Mouse (Mus musculus) megakaryocyte, embryonic 14.5 days (primary cell): ENCODE measurements around the gene Scn7a. TPM values are rescaled to one million over a fixed set of nuclear protein-coding genes. Genes with fewer than 3 reads are reported as not detected.

Experiments used
- H3K27me3 ChIP-seq: replicated peaks from 2 replicates; pipeline ENCODE3; 2012; ENCODE audit warnings: inconsistent platforms
- H3K36me3 ChIP-seq: replicated peaks from 2 replicates; pipeline ENCODE3; 2012; ENCODE audit warnings: low read length, inconsistent platforms, mixed read lengths
- H3K4me1 ChIP-seq: 2 replicates; pipeline ENCODE4 v1.6.1; 2012; ENCODE audit warnings: inconsistent platforms
- H3K4me3 ChIP-seq: replicated peaks from 2 replicates; pipeline ENCODE3; 2012; ENCODE audit warnings: moderate library complexity, mild to moderate bottlenecking, inconsistent platforms
- H3K9me3 ChIP-seq: 2 replicates; pipeline ENCODE4 v1.6.1; 2012; ENCODE audit warnings: inconsistent platforms
- FLI1 ChIP-seq: IDR thresholded peaks from 2 replicates; pipeline ENCODE4 v1.6.1; 2012; ENCODE audit warnings: low read length, inconsistent platforms, mixed read lengths
- GATA1 ChIP-seq: IDR thresholded peaks from 3 replicates; pipeline ENCODE4 v1.6.1; 2012; ENCODE audit warnings: mixed read lengths, low read length, inconsistent platforms, borderline replicate concordance
- polyA plus RNA-seq: library from polyadenylated mRNA; stranded (reverse); fragments of >175 nt; gene quantifications from 2 replicates; pipeline ENCODE4 v1.2.3, GENCODE M21; 2012; ENCODE audit warnings: low replicate concordance; ENCODE audit not compliant: insufficient read depth

The Scn7a gene
- polyA plus RNA-seq = not detected in 2 replicates

GRCm38 (mm10) chr2:66784765-66785164 lies at the start of gene Scn7a:
Gene Scn7a (minus strand): TSS chr2:66784914.
- Histone ChIP-seq H3K27me3 (no peaks in the 10 kb centered on the region), H3K4me1 (no peaks in the 10 kb centered on the region), H3K4me3 (no peak within 1 kb of the TSS), H3K9me3 (0 out of 2 replicates have a peak, but pooled peaks cover 3% of the 10 kb centered on the region), H3K36me3 (no peaks in the 10 kb centered on the region)
- no peak for TF ChIP-seq FLI1
- TF ChIP-seq GATA1 = no peak

DNA sequence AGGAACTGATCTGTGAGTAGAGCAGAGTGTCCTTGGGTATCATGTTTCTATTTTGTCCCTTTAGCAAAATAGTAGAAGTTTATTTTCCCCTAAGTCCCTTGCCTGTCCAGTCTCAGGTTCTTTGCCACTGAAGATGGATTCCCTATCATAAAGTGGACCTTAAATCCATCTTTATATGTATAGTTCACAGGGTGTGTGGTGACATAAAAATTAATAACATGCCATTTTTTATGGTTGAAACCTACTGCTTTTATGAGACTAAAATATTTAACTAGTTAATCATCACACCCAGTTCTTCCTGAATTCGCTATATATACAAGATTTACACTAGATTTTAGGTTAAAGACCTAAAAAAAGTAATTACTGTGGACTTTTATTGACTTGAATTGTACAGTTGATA lies 43.0 kb upstream of the Scn7a start:
- H3K27me3 ChIP-seq = no peaks in the 10 kb centered on the region
- no peaks in the 10 kb centered on the region for H3K9me3 ChIP-seq
- H3K36me3 ChIP-seq = no peaks in the 10 kb centered on the region
- H3K4me3 ChIP-seq = no peak overlapping the region
- TF ChIP-seq GATA1 = no peak
- TF ChIP-seq FLI1 = no peak
- H3K4me1 ChIP-seq = no peaks in the 10 kb centered on the region

GRCm38 (mm10) chr2:66819862-66820559 lies 35.3 kb upstream of the Scn7a start:
- no peaks in the 10 kb centered on the region for H3K27me3 ChIP-seq
- H3K9me3 ChIP-seq = no peaks in the 10 kb centered on the region
- TF ChIP-seq GATA1 = no peak
- TF ChIP-seq FLI1 = no peak
- H3K36me3 ChIP-seq = no peaks in the 10 kb centered on the region
- H3K4me3 ChIP-seq = no peak overlapping the region
- no peaks in the 10 kb centered on the region for H3K4me1 ChIP-seq

DNA sequence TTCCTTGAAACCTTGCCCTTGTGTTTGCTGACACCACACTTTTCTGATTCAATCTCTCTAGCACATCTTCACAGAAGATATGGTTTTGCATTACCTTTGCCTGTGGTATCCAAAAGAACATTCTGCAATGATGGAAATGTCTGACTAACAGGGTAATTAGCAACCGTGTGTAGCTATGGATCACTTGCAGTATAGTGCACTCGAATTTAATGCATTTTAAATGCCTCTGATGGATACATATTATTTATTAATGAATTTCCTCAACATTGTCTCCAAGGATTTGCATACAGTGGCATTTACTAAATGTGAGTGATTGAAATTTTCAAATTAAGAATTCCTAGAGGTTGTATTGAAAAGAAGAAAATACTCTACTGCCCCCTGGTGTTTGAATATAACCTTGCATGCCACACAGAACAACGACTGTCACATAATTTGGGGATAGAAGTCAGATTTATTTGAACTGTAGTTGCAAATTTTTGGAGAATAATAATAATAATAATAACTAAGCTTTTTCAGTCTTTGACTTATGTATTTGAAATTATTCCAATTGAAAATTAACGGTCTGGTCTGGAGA lies 15.0 kb upstream of the Scn7a start:
- Histone ChIP-seq H3K27me3 (no peaks in the 10 kb centered on the region), H3K9me3 (no peaks in the 10 kb centered on the region), H3K4me1 (no peaks in the 10 kb centered on the region), H3K36me3 (no peaks in the 10 kb centered on the region), H3K4me3 (no peak overlapping the region)
- TF ChIP-seq FLI1 (no peak), GATA1 (no peak)

- Histone ChIP-seq H3K36me3 (no peaks in the 10 kb centered on the region), H3K4me3 (no peak overlapping the region), H3K4me1 (no peaks in the 10 kb centered on the region), H3K27me3 (no peaks in the 10 kb centered on the region), H3K9me3 (no peaks in the 10 kb centered on the region)
- no peak for TF ChIP-seq FLI1
Measured at GRCm38 (mm10) chr2:66797493-66797892, 12.8 kb upstream of the Scn7a start.

- no peaks in the 10 kb centered on the region for H3K4me1 ChIP-seq
- no peak overlapping the region for H3K4me3 ChIP-seq
- H3K27me3 ChIP-seq = no peaks in the 10 kb centered on the region
- H3K36me3 ChIP-seq = no peaks in the 10 kb centered on the region
- no peak for TF ChIP-seq GATA1
- TF ChIP-seq FLI1 = no peak
- no peaks in the 10 kb centered on the region for H3K9me3 ChIP-seq
Measured at GRCm38 (mm10) chr2:66791629-66792028, 6.9 kb upstream of the Scn7a start.

DNA sequence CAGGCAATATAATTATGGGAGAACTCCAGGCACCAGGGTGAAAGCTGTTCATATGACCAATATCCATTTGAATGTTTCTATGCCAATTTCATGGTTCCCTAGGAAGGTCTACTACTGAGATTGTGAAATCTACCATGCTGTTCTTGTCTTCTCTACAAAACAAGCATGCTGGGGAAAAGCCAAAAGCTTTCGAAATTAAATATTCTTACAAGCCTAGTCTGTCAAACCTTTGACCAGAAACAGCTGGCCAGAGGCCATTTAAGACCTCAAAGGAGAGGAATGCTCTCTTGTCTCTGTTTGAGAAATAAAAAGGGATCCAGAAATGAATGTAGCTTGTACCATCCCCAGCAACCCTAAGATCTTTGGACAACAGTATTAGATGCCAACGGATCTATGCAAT lies 3.8 kb downstream of the Scn7a start:
- Histone ChIP-seq H3K4me1 (no peaks in the 10 kb centered on the region), H3K9me3 (0 out of 2 replicates have a peak, but pooled peaks cover 3% of the 10 kb centered on the region), H3K27me3 (no peaks in the 10 kb centered on the region), H3K4me3 (no peak overlapping the region), H3K36me3 (no peaks in the 10 kb centered on the region)
- no peak for TF ChIP-seq FLI1

DNA sequence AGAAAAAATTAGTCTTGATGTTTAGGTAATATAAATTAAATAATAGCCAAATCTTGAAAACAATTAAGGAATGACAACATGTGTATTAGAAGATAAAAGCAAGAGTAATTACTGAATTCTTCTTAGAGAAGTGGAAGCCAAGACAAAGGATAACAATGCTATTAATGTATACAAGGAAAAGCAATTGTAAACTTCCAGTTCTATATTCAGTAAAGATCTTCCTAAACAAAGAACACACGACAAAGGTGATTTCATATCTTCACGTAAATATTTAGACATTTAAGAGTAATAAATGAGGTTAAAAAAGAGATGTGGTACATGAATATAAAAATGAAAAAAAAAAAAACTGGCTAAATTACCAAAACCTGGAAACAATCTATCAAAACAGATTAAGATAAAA lies 16.7 kb downstream of the Scn7a start:
- TF ChIP-seq FLI1 = no peak
- no peak for TF ChIP-seq GATA1
- H3K36me3 ChIP-seq = no peaks in the 10 kb centered on the region
- H3K27me3 ChIP-seq = no peaks in the 10 kb centered on the region
- no peaks in the 10 kb centered on the region for H3K4me1 ChIP-seq
- no peak overlapping the region for H3K4me3 ChIP-seq
- H3K9me3 ChIP-seq = no peaks in the 10 kb centered on the region

GRCm38 (mm10) chr2:66765170-66765569 lies 19.5 kb downstream of the Scn7a start:
- Histone ChIP-seq H3K36me3 (no peaks in the 10 kb centered on the region), H3K4me1 (no peaks in the 10 kb centered on the region), H3K4me3 (no peak overlapping the region), H3K27me3 (no peaks in the 10 kb centered on the region), H3K9me3 (no peaks in the 10 kb centered on the region)
- TF ChIP-seq GATA1 (no peak), FLI1 (no peak)

- Histone ChIP-seq H3K27me3 (no peaks in the 10 kb centered on the region), H3K36me3 (no peaks in the 10 kb centered on the region), H3K4me3 (no peak overlapping the region), H3K9me3 (no peaks in the 10 kb centered on the region), H3K4me1 (no peaks in the 10 kb centered on the region)
- TF ChIP-seq GATA1 = no peak
- TF ChIP-seq FLI1 = no peak
Measured at GRCm38 (mm10) chr2:66762905-66763304, 21.8 kb downstream of the Scn7a start.

DNA sequence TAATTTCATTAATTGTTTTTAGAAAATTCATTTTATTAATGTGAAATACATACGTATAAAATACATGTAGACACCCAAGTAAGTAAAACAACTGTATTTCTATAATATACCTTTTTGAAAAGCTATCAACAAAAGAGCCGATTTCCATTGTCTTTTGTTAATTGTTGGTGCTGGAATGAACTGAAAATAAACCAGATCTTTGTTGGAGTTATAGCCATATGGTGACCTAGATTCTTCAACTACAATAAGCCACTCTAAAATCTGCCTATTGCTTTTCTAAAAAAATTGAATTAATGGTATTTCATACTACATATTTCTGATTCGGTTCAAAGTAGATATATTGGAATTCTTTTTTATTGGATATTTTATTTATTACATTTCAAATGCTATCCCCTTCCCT lies 56.7 kb downstream of the Scn7a start:
- Histone ChIP-seq H3K9me3 (no peaks in the 10 kb centered on the region), H3K4me3 (no peak overlapping the region), H3K27me3 (no peaks in the 10 kb centered on the region), H3K36me3 (no peaks in the 10 kb centered on the region), H3K4me1 (no peaks in the 10 kb centered on the region)
- no peak for TF ChIP-seq GATA1
- TF ChIP-seq FLI1 = no peak
